Mouse (Mus musculus) natural killer cell, adult 2 months (primary cell): ENCODE results near the gene Olfr706.
"Not testable (repeated sequence)": the region's sequence is repeated elsewhere in the genome, so short reads cannot be mapped to it uniquely, and the experiment has no call there.

Experiments
- DNase-seq, 2 experiments: peaks; one replicate each; pipeline ENCODE4 v3.0.0; 2022; ENCODE audit warnings: low spot score in 2 of 2

The Olfr706 gene

GRCm38 (mm10) chr7:106888062-106888461, at the start of gene Olfr706:
Gene Olfr706 (minus strand): TSS chr7:106888162.
- DNase-seq: no peak

GRCm38 (mm10) chr7:106932119-106932518, 44.2 kb upstream of the Olfr706 start, which contains the start of gene Olfr709-ps1:
Gene Olfr709-ps1 (minus strand): TSS chr7:106932219.
- no peak for DNase-seq

DNA sequence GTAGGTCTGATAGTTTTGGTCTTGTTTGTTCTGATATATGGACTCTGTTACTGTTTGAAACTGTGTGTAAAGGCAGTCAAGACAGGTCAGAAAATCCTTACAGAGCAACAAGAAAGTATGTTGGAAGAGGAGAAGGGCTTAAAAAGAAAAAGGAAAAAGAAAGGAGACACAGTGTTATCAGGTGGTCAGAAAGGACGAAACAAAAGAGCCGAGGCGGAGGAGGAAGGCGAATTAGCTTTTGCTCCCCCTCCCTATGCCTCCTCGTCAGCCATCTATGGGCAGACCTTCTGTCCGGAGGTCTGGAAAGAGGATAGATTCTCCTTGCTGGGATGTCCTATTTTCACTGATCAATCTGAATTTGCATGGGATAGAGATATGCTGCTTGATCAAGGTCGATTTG, 33.0 kb upstream of the Olfr706 start:
- not testable (repeated sequence) for DNase-seq

GRCm38 (mm10) chr7:106907676-106908075, 19.7 kb upstream of the Olfr706 start, which contains the start of gene Olfr1532-ps1:
Gene Olfr1532-ps1 (plus strand): TSS chr7:106908001.
- DNase-seq: no peak

GRCm38 (mm10) chr7:106901141-106901540, 13.2 kb upstream of the Olfr706 start, which contains the start of gene Olfr707:
Gene Olfr707 (minus strand): TSS chr7:106901241.
- not testable (repeated sequence) for DNase-seq

DNA sequence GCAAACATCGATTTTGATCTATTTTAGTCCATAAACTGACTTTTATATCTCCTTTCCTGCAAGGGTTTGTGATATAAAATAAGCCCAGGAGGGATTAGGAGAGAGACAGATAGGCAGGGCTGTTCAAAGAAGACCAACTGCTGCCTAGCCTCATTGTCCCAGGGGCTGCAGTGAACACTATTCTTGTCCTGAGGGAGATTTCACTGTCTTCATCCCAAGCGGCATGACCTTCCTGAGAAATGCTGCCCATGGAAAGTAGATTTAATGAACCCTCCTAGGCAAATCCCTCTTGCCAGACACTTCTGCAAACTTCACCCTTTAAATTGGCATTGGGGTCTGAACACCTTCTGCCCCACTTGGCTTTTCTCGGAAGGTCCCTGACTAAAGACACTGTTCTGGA, 11.2 kb downstream of the Olfr706 start, which contains the start of gene Olfr705:
Gene Olfr705, minus strand, starts transcription at position 101 of the 400 bp plus-strand sequence.
- no peak for DNase-seq

- DNase-seq: no peak
Observed at GRCm38 (mm10) chr7:106862885-106863284, 25.1 kb downstream of the Olfr706 start, which contains the start of gene Olfr704. Gene Olfr704 (plus strand): TSS chr7:106863185.

DNA sequence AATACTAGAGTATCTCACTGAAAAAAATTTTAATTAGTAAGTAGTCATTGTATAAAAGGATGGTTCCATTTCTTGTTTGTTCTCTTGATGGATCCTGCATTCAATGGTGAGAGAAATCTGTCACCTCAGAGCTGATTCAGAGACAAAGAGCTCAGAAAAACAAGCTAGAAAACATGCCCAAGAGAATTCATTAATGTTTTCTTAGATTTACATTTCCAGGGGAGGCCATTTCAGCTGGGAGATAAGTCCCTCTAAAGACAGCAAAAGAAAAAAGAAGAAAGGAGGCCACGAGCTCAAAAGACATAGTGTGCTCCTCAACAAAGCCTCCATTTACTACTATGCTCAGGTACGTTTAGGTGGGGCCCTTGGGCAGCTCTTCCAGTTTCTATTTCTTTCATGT, 44.9 kb downstream of the Olfr706 start, which contains the start of gene Olfr703:
Gene Olfr703, plus strand, starts transcription at position 301 of the 400 bp plus-strand sequence.
- DNase-seq: no peak

DNA sequence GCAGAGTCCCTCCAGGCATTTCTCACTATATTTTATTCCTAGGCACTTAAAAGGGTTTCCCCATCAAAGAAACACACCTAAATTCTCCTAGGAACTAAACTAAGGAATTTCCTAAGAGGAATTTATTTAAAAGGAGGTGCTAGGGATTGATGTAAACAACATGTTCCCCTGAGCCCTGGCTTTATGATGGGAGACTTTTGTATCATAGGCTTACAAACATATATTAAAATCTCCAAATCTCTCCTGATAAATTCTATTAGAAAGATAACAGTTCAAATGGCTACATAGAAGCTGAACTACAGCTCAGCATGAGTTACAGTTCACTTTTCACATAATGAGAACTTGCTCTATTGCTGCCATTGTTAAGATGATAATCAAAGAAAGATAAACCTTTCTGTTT, 54.2 kb downstream of the Olfr706 start, which contains the start of gene Olfr702:
Gene Olfr702, minus strand, starts transcription at position 101 of the 400 bp plus-strand sequence.
- DNase-seq: no peak
